Mouse (Mus musculus) cerebellum, adult 2 months (tissue): Measurements from ENCODE around the gene Frmd4a. TPM values are rescaled to one million over a fixed set of nuclear protein-coding genes. Genes with fewer than 3 reads are reported as not detected.

Experiments used
- DNase-seq, 2 experiments: peaks; one replicate each; pipeline ENCODE4 v3.0.0; 2021
- H3K27ac ChIP-seq: fragments of 200-500 bp; 2 replicates; pipeline ENCODE4 v1.5.1; 2012; ENCODE audit warnings: low read length, control low read depth, inconsistent platforms; ENCODE audit not compliant: insufficient read depth
- H3K27me3 ChIP-seq: fragments of 200-500 bp; 2 replicates; pipeline ENCODE4 v1.6.1; 2012; ENCODE audit warnings: inconsistent platforms, mild to moderate bottlenecking, low read length, moderate library complexity; ENCODE audit not compliant: control insufficient read depth, insufficient read depth
- H3K4me1 ChIP-seq: fragments of 200-500 bp; 2 replicates; pipeline ENCODE4 v1.6.1; 2011; ENCODE audit warnings: low read length; ENCODE audit not compliant: control insufficient read depth, insufficient read depth
- H3K4me3 ChIP-seq: fragments of 200-500 bp; replicated peaks from 2 replicates; pipeline ENCODE3; 2011; ENCODE audit warnings: mild to moderate bottlenecking, low read depth, low read length, control low read depth; ENCODE audit not compliant: insufficient read depth
- CTCF ChIP-seq: fragments of 200-500 bp; IDR thresholded peaks from 2 replicates; pipeline ENCODE4 v1.5.1; 2011; ENCODE audit warnings: low read depth, mild to moderate bottlenecking, control low read depth, low read length, moderate library complexity, borderline replicate concordance; ENCODE audit not compliant: insufficient read depth
- POLR2A ChIP-seq: fragments of 200-500 bp; IDR thresholded peaks from 2 replicates; pipeline ENCODE4 v1.6.1; 2011; ENCODE audit warnings: low read length, control low read depth, borderline replicate concordance; ENCODE audit not compliant: insufficient read depth
- WGBS: fragments of 180-500 bp; shearing (Covaris S2); methylation state at CpG from one replicate; pipeline ENCODE4 v1.1.7; 2018; 5-methylcytosine and 5-hydroxymethylcytosine counted together
- polyA plus RNA-seq: library from polyadenylated mRNA; depleted of rRNA; stranded (reverse); fragments of >200 nt; gene quantifications from 2 replicates; pipeline ENCODE4 v1.2.3, GENCODE M21; 2012; rRNA removed

Frmd4a gene
- 32.9 and 33.6 TPM in 2 replicates for polyA plus RNA-seq

- peak; percentile 15 to 25 for DNase-seq
- Histone ChIP-seq H3K27me3 (no peaks in the 10 kb centered on the region), H3K4me3 (peak within 1 kb of the TSS; percentile 52), H3K27ac (no peak within 1 kb of the TSS), H3K4me1 (no peaks in the 10 kb centered on the region)
- 46% methylated on average over 8 of the region's 8 CpGs for WGBS
- no peak for TF ChIP-seq POLR2A
- TF ChIP-seq CTCF, result no peak
Measured at GRCm38 (mm10) chr2:4017528-4018288, at the start of gene Frmd4a. TSS of gene Frmd4a (plus strand) at chr2:4017717.

- no peak for DNase-seq
- 90% methylated on average over 7 of the region's 7 CpGs for WGBS
Measured at GRCm38 (mm10) chr2:3988876-3989275, 28.6 kb upstream of the Frmd4a start.

GRCm38 (mm10) chr2:3990431-3990830 is 27.1 kb upstream of the Frmd4a start:
- Histone ChIP-seq H3K4me1 (no peaks in the 10 kb centered on the region), H3K4me3 (no peak overlapping the region), H3K27ac (no peak overlapping the region), H3K27me3 (no peaks in the 10 kb centered on the region)
- TF ChIP-seq POLR2A (no peak), CTCF (no peak)
- 56% methylated on average over 1 of the region's 1 CpGs for WGBS
- DNase-seq, result peak in 1 of 2 experiments; percentile 9

More at GRCm38 (mm10) chr2:3988876-3989275, 28.6 kb upstream of the Frmd4a start:
- no peaks in the 10 kb centered on the region for H3K27me3 ChIP-seq
- H3K4me3 ChIP-seq, result no peak overlapping the region
- H3K27ac ChIP-seq, result no peak overlapping the region
- TF ChIP-seq CTCF, result no peak
- no peak for TF ChIP-seq POLR2A
- no peaks in the 10 kb centered on the region for H3K4me1 ChIP-seq

- DNase-seq, result peak in 1 of 2 experiments; percentile 26
- Histone ChIP-seq H3K27ac (no peak overlapping the region), H3K4me1 (no peaks in the 10 kb centered on the region), H3K27me3 (no peaks in the 10 kb centered on the region), H3K4me3 (peak overlapping the region; percentile 52)
- TF ChIP-seq CTCF (no peak), POLR2A (no peak)
- WGBS, result 32% methylated on average over 11 of the region's 11 CpGs
Measured at GRCm38 (mm10) chr2:4018431-4018876, 937 bp downstream of the Frmd4a start.

GRCm38 (mm10) chr2:4018909-4019308 is 1.4 kb downstream of the Frmd4a start:
- DNase-seq, result no peak
- WGBS, result 29% methylated on average over 4 of the region's 4 CpGs
- no peak for TF ChIP-seq POLR2A
- TF ChIP-seq CTCF, result no peak
- peak overlapping the region; percentile 52 for H3K4me3 ChIP-seq
- H3K27ac ChIP-seq, result no peak overlapping the region
- H3K4me1 ChIP-seq, result no peaks in the 10 kb centered on the region
- H3K27me3 ChIP-seq, result no peaks in the 10 kb centered on the region

- no peaks in the 10 kb centered on the region for H3K27me3 ChIP-seq
- no peak overlapping the region for H3K4me3 ChIP-seq
- no peaks in the 10 kb centered on the region for H3K4me1 ChIP-seq
- no peak for DNase-seq
- H3K27ac ChIP-seq, result no peak overlapping the region
- no peak for TF ChIP-seq POLR2A
- WGBS, result 77% methylated on average over 7 of the region's 7 CpGs
Measured at GRCm38 (mm10) chr2:4024927-4025326, 7.4 kb downstream of the Frmd4a start.

GRCm38 (mm10) chr2:4029031-4029747 is 11.7 kb downstream of the Frmd4a start:
- WGBS, result 89% methylated on average over 4 of the region's 4 CpGs

More at GRCm38 (mm10) chr2:4029031-4029747, 11.7 kb downstream of the Frmd4a start:
- Histone ChIP-seq H3K4me3 (no peak overlapping the region), H3K4me1 (no peaks in the 10 kb centered on the region), H3K27ac (no peak overlapping the region), H3K27me3 (no peaks in the 10 kb centered on the region)
- TF ChIP-seq CTCF, result no peak
- no peak for TF ChIP-seq POLR2A
- DNase-seq, result no peak
